Mouse (Mus musculus): Measurements from ENCODE around the gene Zbtb38. TPM values are rescaled to one million over a fixed set of nuclear protein-coding genes. Genes with fewer than 3 reads are reported as not detected.
A peak's percentile ranks its signal among the peaks of the same experiment; 100 is the strongest.

Zbtb38 gene
- total RNA-seq, 1 experiment: 16.0 TPM

GRCm38 (mm10) chr9:96758749-96759597 lies 6.3 kb upstream of the Zbtb38 start:
- no peaks in the 10 kb centered on the region for H3K36me3 ChIP-seq (ENCODE audit: control insufficient read depth, insufficient read depth, low read length, poor library complexity, severe bottlenecking)
- TF ChIP-seq ZNF384 (IDR thresholded peaks at IDR 0.05; ENCODE audit: low read depth, low read length) (no peak), CHD2 (IDR thresholded peaks at IDR 0.05; ENCODE audit: low read depth, low read length) (no peak), HCFC1 (IDR thresholded peaks at IDR 0.05; ENCODE audit: borderline replicate concordance, insufficient read depth, low read length) (peak; percentile 35; the same call in 1 of the 2 replicates), MAFK (IDR thresholded peaks at IDR 0.05; ENCODE audit: insufficient read depth, low read depth, low read length) (no peak)
- H3K4me3 ChIP-seq (ENCODE audit: insufficient read depth in 1 of 2, low read depth in 1 of 2, low read length in 2 of 2, poor library complexity in 1 of 2, severe bottlenecking in 1 of 2): peak overlapping the region; percentile 56 to 62
- DNase-seq (ENCODE audit: low read depth, low spot score): peak; percentile 95
- H3K4me1 ChIP-seq (ENCODE audit: control insufficient read depth in 2 of 2, insufficient read depth in 2 of 2, low read length in 2 of 2, poor library complexity in 1 of 2): peaks cover 0 to 4% of the 10 kb centered on the region in 2 experiments; a peak in 2 of 4 replicates
- peak overlapping the region; percentile 54; the same call in 1 of the 2 replicates for H3K27ac ChIP-seq (ENCODE audit: insufficient read depth, low read depth, low read length, poor library complexity, severe bottlenecking)
- peak overlapping the region; percentile 12; the same call in 1 of the 2 replicates for H3K9ac ChIP-seq (ENCODE audit: insufficient read depth, low read depth, low read length, poor library complexity, severe bottlenecking)
- no peaks in the 10 kb centered on the region for H3K9me3 ChIP-seq (ENCODE audit: control insufficient read depth, insufficient read depth, low read depth, low read length)
- in situ Hi-C loops (cut with MboI; ENCODE audit: low sequenced_read_pairs in 2 of 2, unreplicated experiment in 2 of 2): no loop called here

DNA sequence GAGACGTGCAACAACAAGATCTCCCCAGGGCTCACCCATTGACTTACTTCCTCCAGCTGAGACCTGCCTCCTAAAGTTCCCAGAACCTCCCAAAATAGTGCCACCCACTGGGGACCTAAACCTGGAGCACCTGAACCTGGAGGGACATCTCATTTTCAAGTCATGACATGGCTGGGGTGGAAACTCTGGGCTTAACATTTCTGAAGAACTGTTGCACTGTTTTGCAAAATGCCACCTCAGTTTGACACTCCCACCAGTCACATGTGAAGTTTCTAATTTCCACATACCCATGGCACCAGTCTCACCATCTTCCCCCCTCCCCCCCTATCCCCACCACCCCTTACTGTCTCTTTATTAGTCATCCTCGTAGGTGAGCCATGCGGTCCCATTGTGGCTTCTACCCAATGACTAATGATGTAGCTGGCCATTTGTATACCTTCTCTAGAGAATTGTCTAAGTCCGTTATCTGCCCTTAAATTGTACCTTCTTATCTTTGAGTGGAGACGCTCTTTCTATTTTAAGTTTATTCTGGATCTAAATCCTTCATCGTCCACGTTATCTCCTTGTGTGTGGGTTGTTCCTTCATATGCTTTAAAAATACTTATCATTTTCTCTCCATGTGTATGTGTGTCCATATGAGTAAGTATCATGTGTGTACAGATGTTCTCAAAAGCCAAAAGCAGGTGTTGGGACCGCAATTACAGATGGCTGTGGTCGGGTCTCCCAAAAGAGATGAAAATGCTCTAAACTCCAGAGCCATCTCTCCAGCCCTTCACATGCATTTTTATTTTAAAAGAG lies 4.2 kb upstream of the Zbtb38 start:
- Histone ChIP-seq H3K4me3 (ENCODE audit: insufficient read depth in 1 of 2, low read depth in 1 of 2, low read length in 2 of 2, poor library complexity in 1 of 2, severe bottlenecking in 1 of 2) (no peak overlapping the region), H3K27ac (ENCODE audit: insufficient read depth, low read depth, low read length, poor library complexity, severe bottlenecking) (no peak overlapping the region), H3K9ac (ENCODE audit: insufficient read depth, low read depth, low read length, poor library complexity, severe bottlenecking) (no peak overlapping the region), H3K4me1 (ENCODE audit: control insufficient read depth in 2 of 2, insufficient read depth in 2 of 2, low read length in 2 of 2, poor library complexity in 1 of 2) (peaks cover 6 to 18% of the 10 kb centered on the region in 2 experiments; a peak in 3 of 4 replicates), H3K9me3 (ENCODE audit: control insufficient read depth, insufficient read depth, low read depth, low read length) (no peaks in the 10 kb centered on the region), H3K36me3 (ENCODE audit: control insufficient read depth, insufficient read depth, low read length, poor library complexity, severe bottlenecking) (no peaks in the 10 kb centered on the region)
- TF ChIP-seq HCFC1 (IDR thresholded peaks at IDR 0.05; ENCODE audit: borderline replicate concordance, insufficient read depth, low read length): no peak
- no peak for TF ChIP-seq MAFK (IDR thresholded peaks at IDR 0.05; ENCODE audit: insufficient read depth, low read depth, low read length)
- no peak for TF ChIP-seq CHD2 (IDR thresholded peaks at IDR 0.05; ENCODE audit: low read depth, low read length)
- no peak for TF ChIP-seq ZC3H11A (IDR thresholded peaks at IDR 0.05; ENCODE audit: borderline replicate concordance, low read depth, low read length)
- TF ChIP-seq ZNF384 (IDR thresholded peaks at IDR 0.05; ENCODE audit: low read depth, low read length): no peak
- in situ Hi-C loops (cut with MboI; ENCODE audit: low sequenced_read_pairs in 2 of 2, unreplicated experiment in 2 of 2): no loop called here
- no peak for DNase-seq (ENCODE audit: low read depth, low spot score)

DNA sequence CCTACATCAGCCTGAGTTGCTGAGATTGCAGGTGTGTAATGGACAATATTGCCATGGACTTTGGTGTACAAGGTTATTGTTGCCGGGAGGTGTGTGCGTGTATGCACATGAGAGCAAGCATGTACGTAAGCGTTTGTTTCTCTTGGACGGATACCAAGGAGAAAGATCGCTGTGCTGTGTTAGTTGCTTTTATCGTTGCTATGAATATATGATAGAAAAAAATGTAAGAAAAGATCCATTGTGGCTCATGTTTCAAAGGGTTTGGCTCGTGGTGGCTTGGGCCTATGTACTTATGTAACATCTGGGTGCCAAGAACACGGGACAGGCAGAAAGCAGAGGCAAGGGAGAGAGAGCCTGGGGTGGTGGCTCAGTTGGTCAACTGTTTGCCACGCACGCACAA lies 3.1 kb upstream of the Zbtb38 start:
- DNase-seq (ENCODE audit: low read depth, low spot score): no peak
- H3K9ac ChIP-seq (ENCODE audit: insufficient read depth, low read depth, low read length, poor library complexity, severe bottlenecking): no peak overlapping the region
- H3K36me3 ChIP-seq (ENCODE audit: control insufficient read depth, insufficient read depth, low read length, poor library complexity, severe bottlenecking): no peaks in the 10 kb centered on the region
- peaks cover 6 to 18% of the 10 kb centered on the region in 2 experiments; a peak in 3 of 4 replicates for H3K4me1 ChIP-seq (ENCODE audit: control insufficient read depth in 2 of 2, insufficient read depth in 2 of 2, low read length in 2 of 2, poor library complexity in 1 of 2)
- H3K4me3 ChIP-seq (ENCODE audit: insufficient read depth in 1 of 2, low read depth in 1 of 2, low read length in 2 of 2, poor library complexity in 1 of 2, severe bottlenecking in 1 of 2): no peak overlapping the region
- in situ Hi-C loops (cut with MboI; ENCODE audit: low sequenced_read_pairs in 2 of 2, unreplicated experiment in 2 of 2): no loop called here
- no peaks in the 10 kb centered on the region for H3K9me3 ChIP-seq (ENCODE audit: control insufficient read depth, insufficient read depth, low read depth, low read length)
- TF ChIP-seq CHD2 (IDR thresholded peaks at IDR 0.05; ENCODE audit: low read depth, low read length): no peak
- no peak for TF ChIP-seq ZC3H11A (IDR thresholded peaks at IDR 0.05; ENCODE audit: borderline replicate concordance, low read depth, low read length)
- no peak for TF ChIP-seq HCFC1 (IDR thresholded peaks at IDR 0.05; ENCODE audit: borderline replicate concordance, insufficient read depth, low read length)
- TF ChIP-seq ZNF384 (IDR thresholded peaks at IDR 0.05; ENCODE audit: low read depth, low read length): no peak
- no peak for TF ChIP-seq MAFK (IDR thresholded peaks at IDR 0.05; ENCODE audit: insufficient read depth, low read depth, low read length)
- H3K27ac ChIP-seq (ENCODE audit: insufficient read depth, low read depth, low read length, poor library complexity, severe bottlenecking): no peak overlapping the region

DNA sequence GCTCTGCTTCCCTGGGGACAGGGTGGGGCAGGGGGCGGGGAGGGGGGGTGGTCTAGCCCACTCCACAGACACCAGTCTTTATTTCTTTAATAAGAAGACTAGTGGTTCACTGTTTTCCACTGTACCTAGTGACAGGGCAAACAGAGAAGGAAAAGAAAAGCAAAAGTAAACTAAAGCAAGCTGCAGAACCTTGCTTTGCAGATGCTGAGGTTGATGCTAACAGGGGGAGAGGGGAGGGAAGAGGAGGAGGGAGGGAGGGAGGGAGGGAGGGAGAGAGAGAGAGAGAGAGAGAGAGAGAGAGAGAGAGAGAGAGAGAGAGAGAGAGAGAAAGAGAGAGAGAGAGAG lies 2.0 kb upstream of the Zbtb38 start:
- Histone ChIP-seq H3K36me3 (ENCODE audit: control insufficient read depth, insufficient read depth, low read length, poor library complexity, severe bottlenecking) (no peaks in the 10 kb centered on the region), H3K4me1 (ENCODE audit: control insufficient read depth in 2 of 2, insufficient read depth in 2 of 2, low read length in 2 of 2, poor library complexity in 1 of 2) (peaks cover 6 to 18% of the 10 kb centered on the region in 2 experiments; a peak in 3 of 4 replicates), H3K9ac (ENCODE audit: insufficient read depth, low read depth, low read length, poor library complexity, severe bottlenecking) (no peak overlapping the region), H3K9me3 (ENCODE audit: control insufficient read depth, insufficient read depth, low read depth, low read length) (no peaks in the 10 kb centered on the region), H3K4me3 (ENCODE audit: insufficient read depth in 1 of 2, low read depth in 1 of 2, low read length in 2 of 2, poor library complexity in 1 of 2, severe bottlenecking in 1 of 2) (no peak overlapping the region), H3K27ac (ENCODE audit: insufficient read depth, low read depth, low read length, poor library complexity, severe bottlenecking) (no peak overlapping the region)
- DNase-seq (ENCODE audit: low read depth, low spot score): no peak
- in situ Hi-C loops (cut with MboI; ENCODE audit: low sequenced_read_pairs in 2 of 2, unreplicated experiment in 2 of 2): no loop called here
- no peak for TF ChIP-seq MAFK (IDR thresholded peaks at IDR 0.05; ENCODE audit: insufficient read depth, low read depth, low read length)
- no peak for TF ChIP-seq CHD2 (IDR thresholded peaks at IDR 0.05; ENCODE audit: low read depth, low read length)
- no peak for TF ChIP-seq ZC3H11A (IDR thresholded peaks at IDR 0.05; ENCODE audit: borderline replicate concordance, low read depth, low read length)
- TF ChIP-seq ZNF384 (IDR thresholded peaks at IDR 0.05; ENCODE audit: low read depth, low read length): no peak
- no peak for TF ChIP-seq HCFC1 (IDR thresholded peaks at IDR 0.05; ENCODE audit: borderline replicate concordance, insufficient read depth, low read length)
